9 mouse cellular contexts compared by ENCODE assay signal in the genomic region with DNA sequence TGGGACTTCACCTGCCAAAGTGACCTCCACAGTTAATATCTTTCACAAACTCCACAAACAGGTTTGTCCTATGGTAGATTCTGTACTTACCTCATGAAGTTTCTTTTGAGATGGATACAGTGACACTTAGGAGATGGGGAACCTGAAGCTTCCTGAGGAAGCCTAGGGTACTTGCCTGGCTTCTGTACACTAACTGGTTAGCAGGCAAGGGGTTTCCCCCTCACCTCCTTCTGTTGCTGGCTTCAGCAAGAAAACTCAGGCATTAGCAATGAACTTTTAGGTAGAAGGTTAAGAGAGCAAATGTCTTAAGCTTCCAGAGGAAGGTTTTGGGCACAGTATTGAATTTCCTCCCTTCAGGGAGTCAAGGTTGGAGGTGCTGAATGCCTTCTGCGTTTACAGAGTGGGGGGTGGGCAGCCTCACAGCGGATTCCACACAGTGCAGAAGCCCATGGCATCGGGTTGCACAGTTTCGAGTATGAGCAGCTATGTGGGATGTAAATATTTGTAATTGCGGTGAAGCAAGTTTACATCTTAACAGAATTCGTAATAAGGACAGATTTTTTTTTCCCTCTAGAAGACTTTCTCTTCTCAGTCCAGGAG. TPM values are rescaled to one million over a fixed set of nuclear protein-coding genes. Genes with fewer than 3 reads are reported as not detected.
DNase-seq lines count a peak whose midpoint lies in the region; ATAC-seq lines count a peak whose summit lies in the region.
"Had no signal": no experiment of that assay in that cellular context is flagged by ENCODE, and none has a peak within 500 bp of the region (broad histone marks: within the 10 kb centered on the region; RNA-seq: fewer than 3 reads in every experiment).

No protein-coding gene starts in this region.

- peaks cover 52% of the 10 kb centered on the region for H3K4me1 ChIP-seq in kidney, embryonic 16.5 days (ENCODE audit: insufficient read depth, low read length)
- H3K4me1 ChIP-seq in embryonic facial prominence, embryonic 15.5 days: peaks cover 39% of the 10 kb centered on the region

- no peaks in the 10 kb centered on the region for H3K9me3 ChIP-seq in kidney, embryonic 16.5 days (ENCODE audit: low read length)
- no peaks in the 10 kb centered on the region for H3K9me3 ChIP-seq in embryonic facial prominence, embryonic 15.5 days (replicated peaks)

- WGBS in kidney, embryonic 16.5 days: 14% methylated on average over 6 of the region's 6 CpGs
- 12% methylated on average over 6 of the region's 6 CpGs for WGBS in embryonic facial prominence, embryonic 15.5 days

- ATAC-seq in kidney, embryonic 16.5 days (ENCODE audit: low FRiP score, low TSS enrichment): peak; percentile 83; the same call in 1 of the 2 replicates
- no peak for ATAC-seq in embryonic facial prominence, embryonic 15.5 days (ENCODE audit: insufficient number of reproducible peaks, low FRiP score, low TSS enrichment, low read depth)
- ATAC-seq: midbrain, embryonic 16.5 days had no signal

- no peaks in the 10 kb centered on the region for H3K27me3 ChIP-seq in kidney, embryonic 16.5 days (ENCODE audit: insufficient read depth, low read length)
- no peaks in the 10 kb centered on the region for H3K27me3 ChIP-seq in embryonic facial prominence, embryonic 15.5 days

- 0 out of 2 replicates have a peak overlapping the region, but pooled peaks have one; percentile 26 for H3K9ac ChIP-seq in kidney, embryonic 16.5 days (replicated peaks; ENCODE audit: low read length)
- H3K9ac ChIP-seq in embryonic facial prominence, embryonic 15.5 days: no peak overlapping the region

- no peak overlapping the region for H3K4me3 ChIP-seq in kidney, embryonic 16.5 days (ENCODE audit: low read length)
- H3K4me3 ChIP-seq in embryonic facial prominence, embryonic 15.5 days (replicated peaks): no peak overlapping the region
- H3K4me3 ChIP-seq: layer of hippocampus, adult 2 months had no signal

- no peaks in the 10 kb centered on the region for H3K36me3 ChIP-seq in kidney, embryonic 16.5 days (ENCODE audit: insufficient read depth, low read length)
- H3K36me3 ChIP-seq in embryonic facial prominence, embryonic 15.5 days: no peaks in the 10 kb centered on the region

- H3K4me2 ChIP-seq in kidney, embryonic 16.5 days (replicated peaks; ENCODE audit: low read depth, low read length): peak overlapping the region; percentile 10; the same call in 1 of the 2 replicates
- no peak overlapping the region for H3K4me2 ChIP-seq in embryonic facial prominence, embryonic 15.5 days (replicated peaks)

- no peak for DNase-seq in kidney, adult 8-10 months
- peak; percentile 29 for DNase-seq in NIH3T3 (ENCODE audit: low read depth)
- peak; percentile 33 for DNase-seq in mesoderm, embryonic 11.5 days (ENCODE audit: low read depth, low spot score)
- DNase-seq in cerebellum, adult 9-10 months: no peak
- DNase-seq in left cerebral cortex, adult 9 months (ENCODE audit: low spot score in 2 of 2): no peak

- H3K27ac ChIP-seq in kidney, embryonic 16.5 days (ENCODE audit: low read length): peak overlapping the region; percentile 76
- peak overlapping the region; percentile 63; the same call in 1 of the 2 replicates for H3K27ac ChIP-seq in embryonic facial prominence, embryonic 15.5 days (replicated peaks)
- H3K27ac ChIP-seq: layer of hippocampus, adult 2 months had no signal

RNA-seq across cellular contexts. Expression of gene Sipa1l1, which starts 20.1 kb away (rescaled TPM):
- 37.3 and 42.3 TPM in 2 replicates for polyA plus RNA-seq in kidney, embryonic 16.5 days (2015; fragmentation: Nextera tagmentation; extraction: Ambion mirVana)
- 26.7 and 29.8 TPM in 2 replicates for polyA plus RNA-seq in embryonic facial prominence, embryonic 15.5 days (2015; fragmentation: Nextera tagmentation; extraction: Ambion mirVana)

Comparison
In these comparisons a context has a peak if more than half of its experiments do, and no peak if none do; other contexts are left out.
1. DNase-seq: peak in NIH3T3 (single experiment) and mesoderm, embryonic 11.5 days (single experiment); none in kidney, adult 8-10 months (0 of 2), cerebellum, adult 9-10 months (single experiment) and left cerebral cortex, adult 9 months (0 of 2).